Mouse (Mus musculus) mesoderm, embryonic 11.5 days (tissue): Measurements from ENCODE around the gene Dpp4.

ENCODE experiments used
- DNase-seq: peaks from one replicate; pipeline ENCODE4 v3.0.0-alpha.2; 2012; ENCODE audit warnings: low read depth, low spot score

Dpp4 gene

DNA sequence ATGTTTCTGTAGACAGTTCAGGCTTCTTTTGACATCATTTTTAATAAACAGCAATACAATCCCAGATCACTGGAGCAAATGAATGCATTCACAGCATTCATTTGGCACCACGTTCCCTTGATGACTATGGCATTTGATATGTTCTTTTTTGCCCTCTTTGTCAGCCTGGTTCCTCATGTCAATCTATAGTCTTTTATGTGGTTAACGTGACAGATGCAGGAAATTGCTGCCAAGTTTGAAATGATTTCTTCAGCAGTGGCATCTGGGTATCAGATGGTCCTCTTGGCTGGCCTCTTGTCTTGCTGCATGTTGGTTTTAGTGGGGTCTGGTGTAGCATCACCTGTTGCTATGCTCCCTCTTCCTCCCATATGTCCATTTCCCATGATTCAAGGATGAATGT, 118.2 kb downstream of the Dpp4 start:
- peak; percentile 9 for DNase-seq

DNA sequence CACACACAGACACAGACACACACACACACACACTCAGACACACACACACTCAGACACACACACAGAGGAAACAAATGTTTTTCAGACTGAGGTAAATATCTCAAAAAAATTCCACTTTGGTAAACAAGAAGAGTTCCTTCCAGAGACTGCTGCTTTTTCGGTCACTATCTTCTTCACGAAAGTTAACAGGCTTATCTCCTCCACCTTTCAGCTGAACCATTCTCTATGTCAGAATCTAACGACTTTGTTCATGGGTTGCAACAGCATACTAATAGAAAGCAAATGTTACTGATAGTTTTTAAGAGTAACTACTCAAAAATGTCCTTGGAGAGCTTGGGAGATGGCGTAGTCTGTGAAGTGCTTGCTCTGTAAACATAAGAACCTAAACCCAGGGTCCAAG, 124.5 kb downstream of the Dpp4 start:
- no peak for DNase-seq

DNA sequence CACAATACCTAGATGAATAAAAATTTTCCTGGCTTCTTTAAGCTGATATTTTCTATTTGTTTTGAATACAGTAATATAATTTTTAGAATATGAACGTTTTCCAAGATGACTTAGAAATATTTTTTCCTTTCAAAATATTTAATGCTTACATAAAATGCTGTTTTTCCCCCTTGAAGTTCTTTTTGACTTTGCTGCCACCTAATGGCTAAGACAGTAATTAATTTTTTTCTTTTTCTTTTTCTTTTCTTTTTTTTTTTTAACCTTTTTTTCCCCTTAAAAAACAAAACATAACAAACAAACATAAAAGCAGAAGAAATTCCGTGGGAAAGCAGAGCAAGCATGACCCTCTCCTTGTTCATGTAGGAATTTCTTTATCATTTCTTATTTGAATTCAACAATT, 126.2 kb downstream of the Dpp4 start:
- no peak for DNase-seq

DNA sequence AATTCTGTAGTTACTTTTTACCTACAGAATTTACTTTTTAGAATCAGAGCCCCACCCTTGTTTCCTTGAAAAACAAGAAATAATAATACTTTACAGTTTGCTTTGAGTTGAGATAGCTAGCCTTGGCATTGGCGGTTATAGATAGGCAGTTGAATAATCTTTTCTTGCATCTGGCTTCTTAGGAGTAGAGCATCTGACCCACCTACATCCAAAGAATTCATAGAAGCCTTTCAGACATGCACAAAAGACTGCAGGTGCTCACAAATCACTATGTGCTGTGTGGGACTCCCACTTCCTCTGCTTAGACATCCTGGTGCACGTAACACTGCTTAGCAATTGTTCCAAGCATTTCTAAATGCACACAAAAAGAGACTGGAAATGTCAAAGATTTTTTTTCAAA, 127.0 kb downstream of the Dpp4 start:
- no peak for DNase-seq
